Mouse (Mus musculus) midbrain, embryonic 10.5 days (tissue): ENCODE measurements around the gene Tspear. TPM values are rescaled to one million over a fixed set of nuclear protein-coding genes. Genes with fewer than 3 reads are reported as not detected.
"Not testable (repeated sequence)": the region's sequence is repeated elsewhere in the genome, so short reads cannot be mapped to it uniquely, and the experiment has no call there.

Experiments
- DNase-seq: peaks from one replicate; pipeline ENCODE4 v3.0.0-alpha.2; 2017; ENCODE audit warnings: low spot score
- H3K27ac ChIP-seq: fragments of 300-500 bp; sonication (generic); replicated peaks from 2 replicates; pipeline ENCODE4 v1.5.1; 2016; ENCODE audit warnings: mild to moderate bottlenecking
- H3K27me3 ChIP-seq: fragments of 300-500 bp; sonication (generic); 2 replicates; pipeline ENCODE4 v1.6.1; 2016; ENCODE audit warnings: low read depth, mild to moderate bottlenecking; ENCODE audit not compliant: poor library complexity, severe bottlenecking
- H3K36me3 ChIP-seq: fragments of 300-500 bp; sonication (generic); 2 replicates; pipeline ENCODE4 v1.6.1; 2016; ENCODE audit warnings: mild to moderate bottlenecking, moderate library complexity
- H3K4me1 ChIP-seq: fragments of 300-500 bp; sonication (generic); 2 replicates; pipeline ENCODE4 v1.6.1; 2016
- H3K4me3 ChIP-seq: fragments of 300-500 bp; sonication (generic); 2 replicates; pipeline ENCODE4 v1.5.1; 2016; ENCODE audit warnings: mild to moderate bottlenecking, moderate library complexity
- H3K9me3 ChIP-seq: fragments of 300-500 bp; sonication (generic); replicated peaks from 2 replicates; pipeline ENCODE4 v1.6.1; 2016; ENCODE audit warnings: mild to moderate bottlenecking
- WGBS: fragments of 180-500 bp; shearing (Covaris S2); methylation state at CpG from one replicate; pipeline ENCODE4 v1.1.7; 2016; 5-methylcytosine and 5-hydroxymethylcytosine counted together
- polyA plus RNA-seq: library from polyadenylated mRNA; unstranded; fragments of >200 nt; fragmentation: Nextera tagmentation; extraction: Ambion mirVana; gene quantifications from 2 replicates; pipeline ENCODE4 v1.2.1, GENCODE M21; 2016

Tspear gene
- polyA plus RNA-seq, 1 experiment from 2014 or later, result 0.84 TPM

GRCm38 (mm10) chr10:77720299-77720698 lies 33.9 kb downstream of the Tspear start, which contains the start of gene Krtap12-1:
Gene Krtap12-1 (plus strand): TSS chr10:77720599.
- H3K36me3 ChIP-seq, DNase-seq, H3K4me3 ChIP-seq, H3K9me3 ChIP-seq, H3K27ac ChIP-seq, H3K27me3 ChIP-seq, H3K4me1 ChIP-seq: not testable (repeated sequence)
- 89% methylated on average over 1 of the region's 1 CpGs for WGBS

- WGBS, result 78% methylated on average over 8 of the region's 8 CpGs
- no peaks in the 10 kb centered on the region; the same call in 1 of the 2 replicates for H3K9me3 ChIP-seq
- H3K27ac ChIP-seq, result no peak overlapping the region
- H3K4me3 ChIP-seq, result no peak overlapping the region
- H3K27me3 ChIP-seq, result no peaks in the 10 kb centered on the region
- no peaks in the 10 kb centered on the region for H3K36me3 ChIP-seq
- no peak for DNase-seq
- no peaks in the 10 kb centered on the region for H3K4me1 ChIP-seq
Observed at GRCm38 (mm10) chr10:77724855-77725254, 38.5 kb downstream of the Tspear start.

- no peak for DNase-seq
- H3K4me3 ChIP-seq, result no peak within 1 kb of the TSS
- H3K4me1 ChIP-seq, result no peaks in the 10 kb centered on the region
- no peaks in the 10 kb centered on the region for H3K27me3 ChIP-seq
- 41% methylated on average over 3 of the region's 3 CpGs for WGBS
- H3K36me3 ChIP-seq, result no peaks in the 10 kb centered on the region
- no peaks in the 10 kb centered on the region for H3K9me3 ChIP-seq
- H3K27ac ChIP-seq, result no peak within 1 kb of the TSS
Observed at GRCm38 (mm10) chr10:77726186-77726585, 39.8 kb downstream of the Tspear start, which contains the start of gene Gm10100. Gene Gm10100 (plus strand): TSS chr10:77726486.

- DNase-seq, result no peak
- 66% methylated on average over 4 of the region's 4 CpGs for WGBS
- H3K4me1 ChIP-seq, result no peaks in the 10 kb centered on the region
- H3K4me3 ChIP-seq, result no peak overlapping the region
- no peaks in the 10 kb centered on the region for H3K27me3 ChIP-seq
- H3K27ac ChIP-seq, result no peak overlapping the region
- no peaks in the 10 kb centered on the region for H3K36me3 ChIP-seq
- no peaks in the 10 kb centered on the region for H3K9me3 ChIP-seq
Observed at GRCm38 (mm10) chr10:77728280-77728679, 41.9 kb downstream of the Tspear start.

GRCm38 (mm10) chr10:77729241-77729640 lies 42.9 kb downstream of the Tspear start:
- H3K4me3 ChIP-seq, result no peak overlapping the region
- H3K9me3 ChIP-seq, result no peaks in the 10 kb centered on the region
- H3K4me1 ChIP-seq, result no peaks in the 10 kb centered on the region
- peak; percentile 22 for DNase-seq
- no peak overlapping the region for H3K27ac ChIP-seq
- no peaks in the 10 kb centered on the region for H3K27me3 ChIP-seq
- no peaks in the 10 kb centered on the region for H3K36me3 ChIP-seq
- 53% methylated on average over 4 of the region's 4 CpGs for whole genome bisulfite sequencing

GRCm38 (mm10) chr10:77735928-77736327 lies 49.6 kb downstream of the Tspear start:
- H3K27me3 ChIP-seq, result no peaks in the 10 kb centered on the region
- peaks cover 24% of the 10 kb centered on the region for H3K4me1 ChIP-seq
- H3K4me3 ChIP-seq, result no peak overlapping the region
- H3K27ac ChIP-seq, result no peak overlapping the region
- H3K9me3 ChIP-seq, result peaks cover 8% of the 10 kb centered on the region
- 86% methylated on average over 1 of the region's 1 CpGs for WGBS
- H3K36me3 ChIP-seq, result no peaks in the 10 kb centered on the region
- no peak for DNase-seq

- no peak overlapping the region for H3K27ac ChIP-seq
- H3K4me1 ChIP-seq, result peaks cover 39% of the 10 kb centered on the region
- no peaks in the 10 kb centered on the region for H3K27me3 ChIP-seq
- H3K9me3 ChIP-seq, result peaks cover 8% of the 10 kb centered on the region
- 91% methylated on average over 4 of the region's 4 CpGs for WGBS
- no peak for DNase-seq
- H3K4me3 ChIP-seq, result no peak overlapping the region
- H3K36me3 ChIP-seq, result no peaks in the 10 kb centered on the region
Observed at GRCm38 (mm10) chr10:77738929-77739328, 52.6 kb downstream of the Tspear start.

- not testable (repeated sequence) for H3K9me3 ChIP-seq, DNase-seq, H3K4me3 ChIP-seq, H3K27me3 ChIP-seq, H3K36me3 ChIP-seq
- H3K4me1 ChIP-seq, result peaks cover 42% of the 10 kb centered on the region
- WGBS, result 58% methylated on average over 5 of the region's 5 CpGs
- H3K27ac ChIP-seq, result peak within 1 kb of the TSS; percentile 46
Observed at GRCm38 (mm10) chr10:77741924-77742688, 55.7 kb downstream of the Tspear start, which contains the start of gene Gm18596. Gene Gm18596 (minus strand): TSS chr10:77742638.

GRCm38 (mm10) chr10:77750686-77751085 lies 64.3 kb downstream of the Tspear start:
- peak; percentile 8 for DNase-seq
- H3K9me3 ChIP-seq, result not testable (repeated sequence)
- WGBS, result 79% methylated on average over 1 of the region's 1 CpGs

GRCm38 (mm10) chr10:77751254-77751653 lies 64.9 kb downstream of the Tspear start, which contains the start of gene Gm9736:
Gene Gm9736 (minus strand): TSS chr10:77751354.
- not testable (repeated sequence) for DNase-seq, H3K27ac ChIP-seq, H3K9me3 ChIP-seq, H3K4me3 ChIP-seq, H3K4me1 ChIP-seq, H3K36me3 ChIP-seq, H3K27me3 ChIP-seq
- WGBS, result 82% methylated on average over 1 of the region's 1 CpGs

More at GRCm38 (mm10) chr10:77750686-77751085, 64.3 kb downstream of the Tspear start:
- not testable (repeated sequence) for H3K4me3 ChIP-seq, H3K4me1 ChIP-seq, H3K36me3 ChIP-seq, H3K27me3 ChIP-seq, H3K27ac ChIP-seq

- WGBS, result 70% methylated on average over 3 of the region's 3 CpGs
- H3K36me3 ChIP-seq, result not testable (repeated sequence)
Observed at GRCm38 (mm10) chr10:77752312-77752711, 65.9 kb downstream of the Tspear start.

GRCm38 (mm10) chr10:77753448-77753847 lies 67.1 kb downstream of the Tspear start:
- DNase-seq, result no peak
- Histone ChIP-seq H3K27me3 (no peaks in the 10 kb centered on the region), H3K36me3 (no peaks in the 10 kb centered on the region), H3K4me3 (no peak overlapping the region), H3K9me3 (no peaks in the 10 kb centered on the region), H3K27ac (no peak overlapping the region), H3K4me1 (0 out of 2 replicates have a peak, but pooled peaks cover 3% of the 10 kb centered on the region)

More at GRCm38 (mm10) chr10:77752312-77752711, 65.9 kb downstream of the Tspear start:
- not testable (repeated sequence) for DNase-seq, H3K27me3 ChIP-seq, H3K4me1 ChIP-seq, H3K4me3 ChIP-seq, H3K9me3 ChIP-seq, H3K27ac ChIP-seq

GRCm38 (mm10) chr10:77759582-77759981 lies 73.2 kb downstream of the Tspear start, which contains the start of gene Gm3233:
Gene Gm3233 (minus strand): TSS chr10:77759682.
- H3K4me1 ChIP-seq, DNase-seq, H3K9me3 ChIP-seq, H3K36me3 ChIP-seq, H3K27me3 ChIP-seq, H3K27ac ChIP-seq, H3K4me3 ChIP-seq: not testable (repeated sequence)
- 71% methylated on average over 1 of the region's 1 CpGs for WGBS
